Mouse (Mus musculus) liver, embryonic 11.5 days (tissue): ENCODE measurements around the gene Clec12b. TPM values are rescaled to one million over a fixed set of nuclear protein-coding genes. Genes with fewer than 3 reads are reported as not detected.
A peak's percentile ranks its signal among the peaks of the same experiment; 100 is the strongest.

Experiments used
- ATAC-seq: fragments of 200-750 bp; cut with Nextera tagmentation; replicated peaks from 2 replicates; pipeline ENCODE4 v1.8.0; 2017; ENCODE audit warnings: moderate number of reproducible peaks, mild to moderate bottlenecking, moderate TSS enrichment, moderate library complexity; ENCODE audit not compliant: low FRiP score
- DNase-seq: peaks from one replicate; pipeline ENCODE4 v3.0.0-alpha.2; 2017; ENCODE audit warnings: low spot score
- H3K27ac ChIP-seq: fragments of 300-500 bp; sonication (generic); 2 replicates; pipeline ENCODE4 v1.5.1; 2014; ENCODE audit warnings: mild to moderate bottlenecking, low read depth, low read length, control low read depth
- H3K27me3 ChIP-seq: fragments of 300-500 bp; sonication (generic); replicated peaks from 2 replicates; pipeline ENCODE4 v1.6.1; 2014; ENCODE audit warnings: low read length, mixed read lengths; ENCODE audit not compliant: control insufficient read depth, insufficient read depth
- H3K36me3 ChIP-seq: fragments of 300-500 bp; sonication (generic); 2 replicates; pipeline ENCODE4 v1.6.1; 2014; ENCODE audit warnings: mild to moderate bottlenecking, low read length, moderate library complexity, mixed read lengths; ENCODE audit not compliant: control insufficient read depth, insufficient read depth
- H3K4me1 ChIP-seq: fragments of 300-500 bp; sonication (generic); replicated peaks from 2 replicates; pipeline ENCODE4 v1.6.1; 2014; ENCODE audit warnings: low read length, mixed read lengths; ENCODE audit not compliant: control insufficient read depth, insufficient read depth
- H3K4me2 ChIP-seq: fragments of 300-500 bp; sonication (generic); 2 replicates; pipeline ENCODE4 v1.6.1; 2014; ENCODE audit warnings: mild to moderate bottlenecking, control low read depth, moderate library complexity
- H3K4me3 ChIP-seq: fragments of 300-500 bp; sonication (generic); 2 replicates; pipeline ENCODE4 v1.5.1; 2014; ENCODE audit warnings: low read depth, low read length, control low read depth
- H3K9ac ChIP-seq: fragments of 300-500 bp; sonication (generic); 2 replicates; pipeline ENCODE4 v1.6.1; 2014; ENCODE audit warnings: low read depth, low read length, control low read depth
- H3K9me3 ChIP-seq: fragments of 300-500 bp; sonication (generic); 2 replicates; pipeline ENCODE4 v1.6.1; 2016; ENCODE audit warnings: low read length, inconsistent platforms, mixed read lengths; ENCODE audit not compliant: control insufficient read depth
- WGBS: fragments of 180-500 bp; shearing (Covaris S2); extraction: QIAGEN DNeasy Blood & Tissue Kit; methylation state at CpG from one replicate; pipeline ENCODE4 v1.1.7; 2014; 5-methylcytosine and 5-hydroxymethylcytosine counted together
- polyA plus RNA-seq: library from polyadenylated mRNA; unstranded; fragments of >200 nt; fragmentation: Nextera tagmentation; extraction: Ambion mirVana; gene quantifications from 2 replicates; pipeline ENCODE4 v1.2.1, GENCODE M21; 2014

The Clec12b gene
- polyA plus RNA-seq, 1 experiment from 2014 or later = not detected

DNA sequence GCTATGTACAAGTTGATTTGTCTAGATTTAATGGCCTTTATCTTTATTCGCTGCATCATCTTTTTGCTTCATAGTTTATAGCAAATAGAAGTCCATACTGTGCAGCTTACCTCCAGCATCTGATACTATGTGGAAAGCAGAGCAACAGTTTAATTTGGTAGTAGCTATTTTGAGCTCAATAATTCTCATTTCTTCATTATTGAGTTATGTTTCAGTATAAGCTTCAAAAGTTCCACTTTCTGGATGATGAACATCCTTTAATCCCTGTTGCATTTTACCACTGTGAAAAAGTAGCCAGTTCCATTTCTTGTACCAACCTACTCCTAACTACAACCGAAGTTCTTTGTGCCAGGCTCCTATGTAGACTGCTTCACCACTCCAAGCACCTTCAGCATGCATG is 22.9 kb upstream of the Clec12b start, which contains the start of gene Clec9a:
Gene Clec9a, plus strand, starts transcription at position 301 of the 400 bp plus-strand sequence.
- Histone ChIP-seq H3K9ac (no peak within 1 kb of the TSS), H3K27me3 (no peaks in the 10 kb centered on the region), H3K36me3 (no peaks in the 10 kb centered on the region), H3K4me3 (no peak within 1 kb of the TSS), H3K4me2 (no peak within 1 kb of the TSS), H3K4me1 (no peaks in the 10 kb centered on the region), H3K9me3 (no peaks in the 10 kb centered on the region), H3K27ac (no peak within 1 kb of the TSS)
- 80% methylated on average over 2 of the region's 2 CpGs for WGBS
- no peak for ATAC-seq
- DNase-seq = no peak

DNA sequence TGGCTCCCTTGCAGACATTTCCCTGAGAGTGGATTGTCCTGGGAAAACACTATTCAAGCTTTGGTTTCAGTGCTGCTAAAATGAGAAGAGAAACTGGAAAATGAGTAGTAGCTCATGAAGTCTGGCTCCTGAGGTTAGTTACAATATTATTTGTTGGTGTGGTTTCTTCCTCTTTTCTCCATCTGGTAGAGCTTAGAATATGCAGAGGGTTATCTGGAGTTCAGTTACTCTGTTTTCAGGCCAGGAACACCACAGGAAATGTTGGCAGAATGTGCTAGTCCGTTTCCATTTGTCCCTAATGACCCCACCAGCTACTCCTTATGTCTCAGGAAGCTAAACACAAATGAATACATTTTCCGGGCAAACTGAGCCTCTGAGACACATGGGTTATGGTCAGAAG is 21.6 kb upstream of the Clec12b start:
- Histone ChIP-seq H3K9me3 (no peaks in the 10 kb centered on the region), H3K36me3 (no peaks in the 10 kb centered on the region), H3K4me2 (no peak overlapping the region), H3K27me3 (no peaks in the 10 kb centered on the region), H3K27ac (no peak overlapping the region; the same call in 1 of the 2 replicates), H3K9ac (no peak overlapping the region), H3K4me1 (no peaks in the 10 kb centered on the region), H3K4me3 (no peak overlapping the region)
- 28% methylated on average over 2 of the region's 2 CpGs for WGBS
- ATAC-seq (peak; percentile 37; the same call in 1 of the 2 replicates), DNase-seq (no peak)

DNA sequence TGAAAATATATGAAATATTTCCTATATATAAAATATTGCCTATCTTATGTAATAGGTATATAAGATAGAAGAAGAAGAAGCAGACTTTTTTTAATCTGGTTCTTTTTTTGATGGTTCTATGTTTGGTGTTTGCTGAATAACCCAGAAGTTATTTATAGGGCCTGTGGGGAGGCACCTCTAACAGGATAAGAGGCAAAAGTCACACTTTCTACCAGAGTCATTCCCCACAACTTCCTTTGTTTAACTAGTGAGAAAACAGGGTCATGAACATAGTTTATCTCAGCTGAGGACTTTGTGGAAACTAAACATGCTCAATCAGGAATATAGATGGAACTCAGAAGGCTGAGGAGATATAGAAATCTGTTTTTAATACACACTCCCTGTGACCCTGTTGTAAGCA is 20.3 kb upstream of the Clec12b start:
- no peak for ATAC-seq
- Histone ChIP-seq H3K27ac (no peak overlapping the region), H3K27me3 (no peaks in the 10 kb centered on the region)

GRCm38 (mm10) chr6:129403391-129403790 is 17.7 kb upstream of the Clec12b start:
- DNase-seq = no peak
- no peaks in the 10 kb centered on the region for H3K4me1 ChIP-seq
- H3K27ac ChIP-seq = no peak overlapping the region
- 85% methylated on average over 6 of the region's 6 CpGs for WGBS
- H3K9me3 ChIP-seq = no peaks in the 10 kb centered on the region
- no peak overlapping the region for H3K9ac ChIP-seq
- no peaks in the 10 kb centered on the region for H3K27me3 ChIP-seq
- no peak for ATAC-seq
- no peak overlapping the region for H3K4me3 ChIP-seq
- no peaks in the 10 kb centered on the region for H3K36me3 ChIP-seq
- no peak overlapping the region for H3K4me2 ChIP-seq

More for the DNA sequence above, 20.3 kb upstream of the Clec12b start:
- no peaks in the 10 kb centered on the region for H3K36me3 ChIP-seq
- H3K9me3 ChIP-seq = no peaks in the 10 kb centered on the region
- H3K4me2 ChIP-seq = no peak overlapping the region
- no peak overlapping the region for H3K9ac ChIP-seq
- H3K4me3 ChIP-seq = no peak overlapping the region
- no peak for DNase-seq
- no peaks in the 10 kb centered on the region for H3K4me1 ChIP-seq

- no peak for ATAC-seq
- no peaks in the 10 kb centered on the region for H3K9me3 ChIP-seq
- H3K4me1 ChIP-seq = no peaks in the 10 kb centered on the region
- no peaks in the 10 kb centered on the region for H3K36me3 ChIP-seq
- H3K4me3 ChIP-seq = no peak overlapping the region
- no peak for DNase-seq
- no peak overlapping the region for H3K9ac ChIP-seq
- WGBS = 86% methylated on average over 2 of the region's 2 CpGs
- no peak overlapping the region for H3K4me2 ChIP-seq
- no peak overlapping the region for H3K27ac ChIP-seq
- no peaks in the 10 kb centered on the region for H3K27me3 ChIP-seq
These were observed 16.7 kb upstream of the Clec12b start for GRCm38 (mm10) chr6:129402404-129402803.

DNA sequence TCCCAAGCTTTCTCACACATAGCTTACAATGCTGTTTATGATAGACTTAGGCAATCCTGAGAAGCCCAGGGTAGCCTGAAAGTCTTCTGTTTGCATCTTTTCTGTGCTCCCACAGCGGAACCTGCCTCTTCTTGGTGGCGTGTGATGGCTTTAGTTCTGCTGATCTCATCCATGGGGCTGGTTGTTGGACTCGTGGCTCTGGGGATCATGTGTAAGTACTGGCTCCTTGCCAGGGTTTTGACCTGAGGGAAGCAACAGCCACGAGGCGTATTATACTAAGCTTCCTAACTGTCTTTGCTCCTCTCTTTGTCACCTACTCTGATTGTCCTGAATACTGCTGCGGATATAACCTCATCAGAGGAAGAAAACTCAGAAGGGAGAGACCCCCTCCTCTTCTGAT is 14.3 kb upstream of the Clec12b start:
- Histone ChIP-seq H3K4me1 (no peaks in the 10 kb centered on the region), H3K36me3 (no peaks in the 10 kb centered on the region), H3K27ac (no peak overlapping the region), H3K9ac (no peak overlapping the region), H3K4me2 (no peak overlapping the region), H3K27me3 (no peaks in the 10 kb centered on the region), H3K4me3 (no peak overlapping the region), H3K9me3 (no peaks in the 10 kb centered on the region)
- WGBS = 65% methylated on average over 6 of the region's 6 CpGs
- ATAC-seq = no peak
- DNase-seq = no peak

DNA sequence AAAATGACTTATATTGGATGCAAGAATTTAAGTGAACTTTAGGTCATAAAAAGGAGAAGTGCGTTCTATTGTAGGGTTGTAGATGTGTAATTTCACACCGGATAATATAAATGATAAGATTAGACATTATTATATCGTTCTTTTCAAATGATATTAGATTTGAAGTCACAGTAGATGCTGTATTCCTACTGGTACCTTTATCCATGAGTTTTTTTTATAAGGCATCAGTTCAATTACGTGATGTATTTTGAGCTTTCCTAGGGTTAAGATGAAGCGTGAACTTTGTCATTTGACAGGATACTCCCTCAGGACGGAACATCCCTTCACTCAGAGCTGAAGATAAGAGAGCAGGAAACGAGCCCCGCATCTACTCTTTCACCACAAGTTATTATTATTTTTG is 11.3 kb upstream of the Clec12b start, which contains the start of gene Clec1b:
Gene Clec1b, plus strand, starts transcription at position 301 of the 400 bp plus-strand sequence.
- Histone ChIP-seq H3K4me2 (peak within 1 kb of the TSS; percentile 20), H3K4me1 (no peaks in the 10 kb centered on the region), H3K27ac (no peak within 1 kb of the TSS), H3K9ac (no peak within 1 kb of the TSS), H3K4me3 (0 out of 2 replicates have a peak within 1 kb of the TSS, but pooled peaks have one; percentile 14), H3K36me3 (no peaks in the 10 kb centered on the region), H3K27me3 (no peaks in the 10 kb centered on the region), H3K9me3 (no peaks in the 10 kb centered on the region)
- WGBS = 51% methylated on average over 8 of the region's 8 CpGs
- no peak for ATAC-seq
- DNase-seq = no peak

- 54% methylated on average over 6 of the region's 6 CpGs for WGBS
- Histone ChIP-seq H3K4me3 (no peak overlapping the region), H3K27me3 (no peaks in the 10 kb centered on the region), H3K27ac (no peak overlapping the region), H3K9ac (no peak overlapping the region), H3K4me1 (no peaks in the 10 kb centered on the region), H3K4me2 (no peak overlapping the region), H3K9me3 (no peaks in the 10 kb centered on the region), H3K36me3 (no peaks in the 10 kb centered on the region)
- DNase-seq (no peak), ATAC-seq (no peak)
These were observed 8.1 kb upstream of the Clec12b start for GRCm38 (mm10) chr6:129393732-129394131.

- H3K4me1 ChIP-seq = no peaks in the 10 kb centered on the region
- WGBS = 21% methylated on average over 2 of the region's 2 CpGs
- H3K4me3 ChIP-seq = no peak overlapping the region
- no peaks in the 10 kb centered on the region for H3K36me3 ChIP-seq
- DNase-seq = no peak
- H3K27me3 ChIP-seq = no peaks in the 10 kb centered on the region
- H3K9me3 ChIP-seq = no peaks in the 10 kb centered on the region
- no peak overlapping the region for H3K27ac ChIP-seq
- ATAC-seq = no peak
- no peak overlapping the region for H3K9ac ChIP-seq
- no peak overlapping the region for H3K4me2 ChIP-seq
These were observed 7.5 kb upstream of the Clec12b start for GRCm38 (mm10) chr6:129393087-129393720.
